Mouse (Mus musculus): ENCODE measurements around the gene Bpifb4.

The Bpifb4 gene

DNA sequence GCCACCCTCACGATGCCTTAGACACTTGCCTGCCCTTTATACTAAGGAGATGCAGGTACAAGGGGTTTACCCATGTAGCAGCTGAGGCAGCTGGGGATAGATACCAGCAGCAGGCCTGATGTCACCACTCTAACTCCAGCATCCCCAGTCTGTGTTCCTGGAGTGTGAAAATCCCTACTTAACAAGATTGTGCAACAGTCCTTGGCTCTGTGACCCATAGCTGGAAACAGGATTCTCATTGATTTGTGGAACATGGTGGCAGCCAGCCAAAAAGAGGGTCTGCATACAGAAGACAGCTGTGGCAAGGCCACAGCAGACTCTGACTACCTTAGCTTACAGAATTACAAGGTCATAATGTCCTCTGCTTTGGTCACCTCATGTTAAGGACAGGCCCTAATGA, 67.1 kb downstream of the Bpifb4 start:
- DNase-seq (ENCODE audit: low spot score), result no peak

GRCm38 (mm10) chr2:154005734-154006133, 67.7 kb downstream of the Bpifb4 start:
- DNase-seq (ENCODE audit: low spot score), result no peak

DNA sequence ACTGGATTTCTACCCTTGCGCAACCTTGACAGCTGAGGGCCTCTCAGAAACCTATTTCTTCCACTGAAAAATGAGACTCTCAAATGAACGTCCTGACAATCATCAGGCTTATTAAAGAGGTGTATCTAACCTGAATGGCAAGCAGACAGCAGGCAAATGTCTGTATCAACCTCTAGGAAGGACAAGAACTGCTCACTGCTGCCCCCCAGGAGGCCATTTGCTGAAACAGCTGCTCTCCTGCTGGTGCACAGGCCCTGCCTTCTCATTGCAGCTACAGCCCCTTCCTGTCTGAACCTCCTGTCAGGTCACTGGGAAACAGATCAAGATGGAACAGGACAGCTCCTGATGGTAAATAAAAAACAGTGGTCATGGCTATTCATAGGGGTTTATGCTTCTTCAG, 68.3 kb downstream of the Bpifb4 start:
- no peak for DNase-seq (ENCODE audit: low spot score)

GRCm38 (mm10) chr2:154007381-154007780, 69.4 kb downstream of the Bpifb4 start:
- no peak for DNase-seq (ENCODE audit: low spot score)

DNA sequence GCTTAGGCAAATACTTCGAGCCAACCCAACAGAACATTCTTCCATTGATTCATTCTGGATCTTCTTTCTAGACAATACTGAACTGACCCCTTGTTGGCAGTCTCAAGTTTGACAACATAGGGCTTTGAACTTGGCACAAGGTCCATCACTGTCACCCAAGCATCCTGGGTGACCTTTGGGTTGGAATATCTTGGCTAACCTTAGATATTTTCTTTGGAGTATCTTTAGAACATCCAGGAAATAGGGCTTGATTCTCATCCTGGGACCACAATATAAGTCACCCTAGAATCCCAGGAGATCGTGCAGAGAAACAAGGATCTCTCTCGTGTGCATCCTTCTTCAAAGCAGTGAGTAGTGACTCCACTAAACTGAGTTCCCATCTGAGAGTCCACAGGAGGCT, 70.0 kb downstream of the Bpifb4 start, which contains the start of gene Bpifa2:
Bpifa2 (plus strand) TSS at position 301 of the 400 bp plus-strand sequence.
- DNase-seq (ENCODE audit: low spot score), result no peak

All from ovary, adult 18-20 months (tissue).